Mouse (Mus musculus): ENCODE data around the gene Pcgf6. TPM values are rescaled to one million over a fixed set of nuclear protein-coding genes. Genes with fewer than 3 reads are reported as not detected.

The Pcgf6 gene
- polyA plus RNA-seq, 1 experiment from 2014 or later, result 11.0 TPM

- no peaks in the 10 kb centered on the region for H3K27me3 ChIP-seq (ENCODE audit: control insufficient read depth, insufficient read depth, low read length)
- no peaks in the 10 kb centered on the region for H3K4me1 ChIP-seq (ENCODE audit: control insufficient read depth in 2 of 2, insufficient read depth in 2 of 2, low read length in 2 of 2)
- WGBS, result 85% methylated on average over 3 of the region's 3 CpGs
- ATAC-seq (ENCODE audit: insufficient number of reproducible peaks, insufficient read depth, low FRiP score, low read depth), result no peak
- H3K4me3 ChIP-seq (ENCODE audit: control insufficient read depth in 1 of 2, insufficient read depth in 1 of 2, low read depth in 1 of 2, low read length in 2 of 2), result no peak overlapping the region
- no peak overlapping the region for H3K9ac ChIP-seq (ENCODE audit: low read length)
- H3K9me3 ChIP-seq (ENCODE audit: control insufficient read depth, low read length), result no peaks in the 10 kb centered on the region
- peaks cover 53% of the 10 kb centered on the region for H3K36me3 ChIP-seq (ENCODE audit: control insufficient read depth, insufficient read depth, low read length)
- no peak overlapping the region for H3K27ac ChIP-seq (replicated peaks in 1 of 2; ENCODE audit: control insufficient read depth in 1 of 2, insufficient read depth in 1 of 2, low read depth in 2 of 2, low read length in 2 of 2)
- no peak overlapping the region for H3K4me2 ChIP-seq (ENCODE audit: low read length)
These were observed 7.1 kb downstream of the Pcgf6 start for GRCm38 (mm10) chr19:47043608-47044007.

- peaks cover 51% of the 10 kb centered on the region for H3K36me3 ChIP-seq (ENCODE audit: control insufficient read depth, insufficient read depth, low read length)
- H3K27me3 ChIP-seq (ENCODE audit: control insufficient read depth, insufficient read depth, low read length), result no peaks in the 10 kb centered on the region
- WGBS, result 77% methylated on average over 3 of the region's 3 CpGs
These were observed 9.8 kb downstream of the Pcgf6 start for GRCm38 (mm10) chr19:47040720-47041473.

GRCm38 (mm10) chr19:47036596-47036995, 14.1 kb downstream of the Pcgf6 start:
- H3K27me3 ChIP-seq (ENCODE audit: control insufficient read depth, insufficient read depth, low read length), result no peaks in the 10 kb centered on the region
- WGBS, result 82% methylated on average over 3 of the region's 3 CpGs
- H3K4me3 ChIP-seq (ENCODE audit: control insufficient read depth in 1 of 2, insufficient read depth in 1 of 2, low read depth in 1 of 2, low read length in 2 of 2), result no peak overlapping the region
- no peak overlapping the region for H3K9ac ChIP-seq (ENCODE audit: low read length)
- H3K36me3 ChIP-seq (ENCODE audit: control insufficient read depth, insufficient read depth, low read length), result peaks cover 61% of the 10 kb centered on the region
- H3K27ac ChIP-seq (replicated peaks in 1 of 2; ENCODE audit: control insufficient read depth in 1 of 2, insufficient read depth in 1 of 2, low read depth in 2 of 2, low read length in 2 of 2), result no peak overlapping the region
- H3K9me3 ChIP-seq (ENCODE audit: control insufficient read depth, low read length), result no peaks in the 10 kb centered on the region
- H3K4me1 ChIP-seq (ENCODE audit: control insufficient read depth in 2 of 2, insufficient read depth in 2 of 2, low read length in 2 of 2), result no peaks in the 10 kb centered on the region
- no peak overlapping the region for H3K4me2 ChIP-seq (ENCODE audit: low read length)
- no peak for ATAC-seq (ENCODE audit: insufficient number of reproducible peaks, insufficient read depth, low FRiP score, low read depth)

More at GRCm38 (mm10) chr19:47040720-47041473, 9.8 kb downstream of the Pcgf6 start:
- no peak overlapping the region for H3K27ac ChIP-seq (replicated peaks in 1 of 2; ENCODE audit: control insufficient read depth in 1 of 2, insufficient read depth in 1 of 2, low read depth in 2 of 2, low read length in 2 of 2)
- no peak overlapping the region for H3K4me2 ChIP-seq (ENCODE audit: low read length)
- no peaks in the 10 kb centered on the region for H3K4me1 ChIP-seq (ENCODE audit: control insufficient read depth in 2 of 2, insufficient read depth in 2 of 2, low read length in 2 of 2)
- H3K4me3 ChIP-seq (ENCODE audit: control insufficient read depth in 1 of 2, insufficient read depth in 1 of 2, low read depth in 1 of 2, low read length in 2 of 2), result no peak overlapping the region
- H3K9me3 ChIP-seq (ENCODE audit: control insufficient read depth, low read length), result no peaks in the 10 kb centered on the region
- H3K9ac ChIP-seq (ENCODE audit: low read length), result no peak overlapping the region
- ATAC-seq (ENCODE audit: insufficient number of reproducible peaks, insufficient read depth, low FRiP score, low read depth), result no peak

GRCm38 (mm10) chr19:47034916-47035315, 15.8 kb downstream of the Pcgf6 start:
- no peaks in the 10 kb centered on the region for H3K27me3 ChIP-seq (ENCODE audit: control insufficient read depth, insufficient read depth, low read length)
- peaks cover 57% of the 10 kb centered on the region for H3K36me3 ChIP-seq (ENCODE audit: control insufficient read depth, insufficient read depth, low read length)
- no peak overlapping the region for H3K4me2 ChIP-seq (ENCODE audit: low read length)

GRCm38 (mm10) chr19:47031770-47032169, 18.9 kb downstream of the Pcgf6 start:
- H3K4me3 ChIP-seq (ENCODE audit: control insufficient read depth in 1 of 2, insufficient read depth in 1 of 2, low read depth in 1 of 2, low read length in 2 of 2), result no peak overlapping the region
- no peak overlapping the region for H3K9ac ChIP-seq (ENCODE audit: low read length)
- H3K9me3 ChIP-seq (ENCODE audit: control insufficient read depth, low read length), result no peaks in the 10 kb centered on the region
- no peak for ATAC-seq (ENCODE audit: insufficient number of reproducible peaks, insufficient read depth, low FRiP score, low read depth)
- H3K27ac ChIP-seq (replicated peaks in 1 of 2; ENCODE audit: control insufficient read depth in 1 of 2, insufficient read depth in 1 of 2, low read depth in 2 of 2, low read length in 2 of 2), result no peak overlapping the region
- no peaks in the 10 kb centered on the region for H3K27me3 ChIP-seq (ENCODE audit: control insufficient read depth, insufficient read depth, low read length)
- WGBS, result 84% methylated on average over 6 of the region's 6 CpGs
- H3K4me1 ChIP-seq (ENCODE audit: control insufficient read depth in 2 of 2, insufficient read depth in 2 of 2, low read length in 2 of 2), result no peaks in the 10 kb centered on the region
- no peak overlapping the region for H3K4me2 ChIP-seq (ENCODE audit: low read length)
- peaks cover 33% of the 10 kb centered on the region for H3K36me3 ChIP-seq (ENCODE audit: control insufficient read depth, insufficient read depth, low read length)

More at GRCm38 (mm10) chr19:47034916-47035315, 15.8 kb downstream of the Pcgf6 start:
- H3K4me3 ChIP-seq (ENCODE audit: control insufficient read depth in 1 of 2, insufficient read depth in 1 of 2, low read depth in 1 of 2, low read length in 2 of 2), result no peak overlapping the region
- WGBS, result 96% methylated on average over 4 of the region's 4 CpGs
- no peak overlapping the region for H3K9ac ChIP-seq (ENCODE audit: low read length)
- ATAC-seq (ENCODE audit: insufficient number of reproducible peaks, insufficient read depth, low FRiP score, low read depth), result no peak
- no peak overlapping the region for H3K27ac ChIP-seq (replicated peaks in 1 of 2; ENCODE audit: control insufficient read depth in 1 of 2, insufficient read depth in 1 of 2, low read depth in 2 of 2, low read length in 2 of 2)
- no peaks in the 10 kb centered on the region for H3K4me1 ChIP-seq (ENCODE audit: control insufficient read depth in 2 of 2, insufficient read depth in 2 of 2, low read length in 2 of 2)
- no peaks in the 10 kb centered on the region for H3K9me3 ChIP-seq (ENCODE audit: control insufficient read depth, low read length)

GRCm38 (mm10) chr19:47029796-47030195, 20.9 kb downstream of the Pcgf6 start:
- Histone ChIP-seq H3K9ac (ENCODE audit: low read length) (no peak overlapping the region), H3K4me2 (ENCODE audit: low read length) (no peak overlapping the region), H3K27ac (replicated peaks in 1 of 2; ENCODE audit: control insufficient read depth in 1 of 2, insufficient read depth in 1 of 2, low read depth in 2 of 2, low read length in 2 of 2) (no peak overlapping the region), H3K27me3 (ENCODE audit: control insufficient read depth, insufficient read depth, low read length) (no peaks in the 10 kb centered on the region), H3K9me3 (ENCODE audit: control insufficient read depth, low read length) (no peaks in the 10 kb centered on the region), H3K4me1 (ENCODE audit: control insufficient read depth in 2 of 2, insufficient read depth in 2 of 2, low read length in 2 of 2) (no peaks in the 10 kb centered on the region), H3K4me3 (ENCODE audit: control insufficient read depth in 1 of 2, insufficient read depth in 1 of 2, low read depth in 1 of 2, low read length in 2 of 2) (no peak overlapping the region), H3K36me3 (ENCODE audit: control insufficient read depth, insufficient read depth, low read length) (peaks cover 20% of the 10 kb centered on the region)
- 85% methylated on average over 9 of the region's 9 CpGs for WGBS
- ATAC-seq (ENCODE audit: insufficient number of reproducible peaks, insufficient read depth, low FRiP score, low read depth), result no peak

GRCm38 (mm10) chr19:47026513-47026912, 24.2 kb downstream of the Pcgf6 start:
- no peaks in the 10 kb centered on the region for H3K9me3 ChIP-seq (ENCODE audit: control insufficient read depth, low read length)
- WGBS, result 77% methylated on average over 4 of the region's 4 CpGs
- ATAC-seq (ENCODE audit: insufficient number of reproducible peaks, insufficient read depth, low FRiP score, low read depth), result no peak
- no peaks in the 10 kb centered on the region for H3K4me1 ChIP-seq (ENCODE audit: control insufficient read depth in 2 of 2, insufficient read depth in 2 of 2, low read length in 2 of 2)
- H3K36me3 ChIP-seq (ENCODE audit: control insufficient read depth, insufficient read depth, low read length), result no peaks in the 10 kb centered on the region
- no peak overlapping the region for H3K9ac ChIP-seq (ENCODE audit: low read length)
- H3K27ac ChIP-seq (replicated peaks in 1 of 2; ENCODE audit: control insufficient read depth in 1 of 2, insufficient read depth in 1 of 2, low read depth in 2 of 2, low read length in 2 of 2), result no peak overlapping the region
- H3K27me3 ChIP-seq (ENCODE audit: control insufficient read depth, insufficient read depth, low read length), result no peaks in the 10 kb centered on the region
- no peak overlapping the region for H3K4me2 ChIP-seq (ENCODE audit: low read length)
- H3K4me3 ChIP-seq (ENCODE audit: control insufficient read depth in 1 of 2, insufficient read depth in 1 of 2, low read depth in 1 of 2, low read length in 2 of 2), result no peak overlapping the region

- no peak for ATAC-seq (ENCODE audit: insufficient number of reproducible peaks, insufficient read depth, low FRiP score, low read depth)
These were observed 25.8 kb downstream of the Pcgf6 start for GRCm38 (mm10) chr19:47024954-47025353.

More at GRCm38 (mm10) chr19:47024954-47025353, 25.8 kb downstream of the Pcgf6 start:
- H3K4me2 ChIP-seq (ENCODE audit: low read length), result no peak overlapping the region
- no peaks in the 10 kb centered on the region for H3K36me3 ChIP-seq (ENCODE audit: control insufficient read depth, insufficient read depth, low read length)
- no peaks in the 10 kb centered on the region for H3K27me3 ChIP-seq (ENCODE audit: control insufficient read depth, insufficient read depth, low read length)
- no peak overlapping the region for H3K27ac ChIP-seq (replicated peaks in 1 of 2; ENCODE audit: control insufficient read depth in 1 of 2, insufficient read depth in 1 of 2, low read depth in 2 of 2, low read length in 2 of 2)
- no peaks in the 10 kb centered on the region for H3K4me1 ChIP-seq (ENCODE audit: control insufficient read depth in 2 of 2, insufficient read depth in 2 of 2, low read length in 2 of 2)
- 43% methylated on average over 10 of the region's 10 CpGs for WGBS
- H3K9ac ChIP-seq (ENCODE audit: low read length), result no peak overlapping the region
- no peaks in the 10 kb centered on the region for H3K9me3 ChIP-seq (ENCODE audit: control insufficient read depth, low read length)
- H3K4me3 ChIP-seq (ENCODE audit: control insufficient read depth in 1 of 2, insufficient read depth in 1 of 2, low read depth in 1 of 2, low read length in 2 of 2), result no peak overlapping the region

Data from heart, embryonic 14.5 days (tissue).